In the genomic region with DNA sequence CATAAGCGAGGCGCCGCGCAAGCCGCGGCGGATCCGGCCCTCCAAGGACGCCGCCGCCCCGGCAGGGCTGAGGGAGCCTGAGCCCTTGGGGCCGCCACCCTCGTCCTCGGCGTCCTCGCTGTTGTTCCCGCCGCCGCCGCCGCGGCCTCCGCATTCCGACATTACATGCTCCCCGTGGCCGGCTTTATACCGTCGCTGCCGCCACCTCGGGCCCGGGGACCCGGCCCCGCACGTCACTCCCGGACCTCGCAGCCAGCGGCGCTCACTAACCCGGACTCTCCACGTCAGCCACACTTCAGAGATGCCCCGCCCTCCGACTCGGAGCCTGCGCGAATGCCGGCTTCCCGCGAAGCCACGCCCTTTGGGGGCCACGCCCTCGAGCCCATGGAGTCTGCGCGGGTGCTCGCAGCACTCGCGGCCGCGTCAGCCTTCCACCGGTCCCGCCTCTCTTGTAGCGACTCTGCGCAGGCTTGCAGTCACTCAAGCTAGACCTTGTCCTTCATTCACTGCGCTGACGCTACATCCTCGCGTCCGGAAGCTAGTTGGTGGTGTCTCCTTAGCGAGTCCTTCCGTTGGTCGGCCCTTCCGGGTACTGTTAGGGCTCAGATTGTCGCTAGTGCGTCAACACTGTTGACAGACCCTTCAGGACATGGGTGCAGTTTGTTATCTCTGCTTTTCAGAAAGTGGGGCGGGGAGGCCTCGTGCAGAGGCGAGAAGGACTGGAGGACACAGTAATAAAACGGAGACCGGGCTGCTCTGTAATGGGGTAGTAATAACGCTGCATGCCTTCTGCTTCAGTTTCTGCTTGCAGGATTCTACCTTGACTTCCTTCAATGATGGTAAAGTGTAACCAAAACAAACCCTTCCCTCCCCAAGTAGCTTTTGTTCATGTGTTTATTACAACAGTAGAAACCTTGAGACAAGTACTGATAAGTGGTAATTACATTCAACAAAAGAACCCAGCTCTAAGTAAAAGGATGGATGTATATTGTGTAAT, we compare ENCODE assay signal across 8 mouse cellular contexts. TPM values are rescaled to one million over a fixed set of nuclear protein-coding genes. Genes with fewer than 3 reads are reported as not detected.
DNase-seq lines count a peak whose midpoint lies in the region; ATAC-seq lines count a peak whose summit lies in the region.

Gene Txndc11, minus strand, starts transcription at position 303 of the 997 bp plus-strand sequence.

- intact Hi-C loops in gastrocnemius, postnatal 14 days (cut with DNase I; ENCODE audit: low total_unique reads), result no loop called here
- intact Hi-C loops in left cerebral cortex, postnatal 10 days (cut with DNase I), result loop anchor here (5.0 kb wide), 1 partner anchor 38 kb away; no protein-coding TSS in a partner anchor

- peak; percentile 100 for DNase-seq in adrenal gland, adult (ENCODE audit: inconsistent age in 2 of 2, low spot score in 1 of 2)
- peak; percentile 99 for DNase-seq in embryo, embryonic 10.5 days (ENCODE audit: low spot score)
- peak; percentile 100 for DNase-seq in gastrocnemius, postnatal 14 days
- DNase-seq in left cerebral cortex, postnatal 10 days (ENCODE audit: extremely low spot score in 1 of 2, low spot score in 2 of 2), result peak; percentile 99 to 100
- DNase-seq in right cerebral cortex, postnatal 25 days, result peak; percentile 100
- DNase-seq in urinary bladder, postnatal 4 days (ENCODE audit: low spot score in 2 of 2), result peak; percentile 99

- ATAC-seq in inflammation-experienced regulatory T-cells, adult 6 months, result peak; percentile 93
- peak; percentile 97 for ATAC-seq in megakaryocyte-erythroid progenitor cell, adult 5-6 weeks (replicated peaks; ENCODE audit: low FRiP score, low TSS enrichment, poor library complexity, severe bottlenecking)

RNA-seq across cellular contexts. Expression of gene Txndc11, which starts in this region (rescaled TPM):
- 1 to 10 TPM; 7.8 to 9.3 TPM for total RNA-seq in gastrocnemius, postnatal 14 days (2021)
- 10 to 100 TPM in 1 of 3 experiments, 1 to 10 TPM in 2; 6.2 to 12.3 (median 9.7) TPM for polyA plus RNA-seq in inflammation-experienced regulatory T-cells, adult 6 months (2017; shearing (Covaris generic))
- total RNA-seq in left cerebral cortex, postnatal 10 days (2021), result 10 to 100 TPM; 37.1 to 38.7 TPM
- 22.6 and 27.1 TPM in 2 replicates for total RNA-seq in megakaryocyte-erythroid progenitor cell, adult 5-6 weeks (2014; fragmentation: Nextera tagmentation)
- 21.2 and 27.5 TPM in 2 replicates for total RNA-seq in megakaryocyte-erythroid progenitor cell, adult 5-6 weeks (2017)

Comparison
In these comparisons a context has a peak if more than half of its experiments do, and no peak if none do; other contexts are left out.
1. Peak in every context shown above with its lines: DNase-seq and ATAC-seq.